7 mouse cellular contexts compared by ENCODE assay signal in the genomic region with DNA sequence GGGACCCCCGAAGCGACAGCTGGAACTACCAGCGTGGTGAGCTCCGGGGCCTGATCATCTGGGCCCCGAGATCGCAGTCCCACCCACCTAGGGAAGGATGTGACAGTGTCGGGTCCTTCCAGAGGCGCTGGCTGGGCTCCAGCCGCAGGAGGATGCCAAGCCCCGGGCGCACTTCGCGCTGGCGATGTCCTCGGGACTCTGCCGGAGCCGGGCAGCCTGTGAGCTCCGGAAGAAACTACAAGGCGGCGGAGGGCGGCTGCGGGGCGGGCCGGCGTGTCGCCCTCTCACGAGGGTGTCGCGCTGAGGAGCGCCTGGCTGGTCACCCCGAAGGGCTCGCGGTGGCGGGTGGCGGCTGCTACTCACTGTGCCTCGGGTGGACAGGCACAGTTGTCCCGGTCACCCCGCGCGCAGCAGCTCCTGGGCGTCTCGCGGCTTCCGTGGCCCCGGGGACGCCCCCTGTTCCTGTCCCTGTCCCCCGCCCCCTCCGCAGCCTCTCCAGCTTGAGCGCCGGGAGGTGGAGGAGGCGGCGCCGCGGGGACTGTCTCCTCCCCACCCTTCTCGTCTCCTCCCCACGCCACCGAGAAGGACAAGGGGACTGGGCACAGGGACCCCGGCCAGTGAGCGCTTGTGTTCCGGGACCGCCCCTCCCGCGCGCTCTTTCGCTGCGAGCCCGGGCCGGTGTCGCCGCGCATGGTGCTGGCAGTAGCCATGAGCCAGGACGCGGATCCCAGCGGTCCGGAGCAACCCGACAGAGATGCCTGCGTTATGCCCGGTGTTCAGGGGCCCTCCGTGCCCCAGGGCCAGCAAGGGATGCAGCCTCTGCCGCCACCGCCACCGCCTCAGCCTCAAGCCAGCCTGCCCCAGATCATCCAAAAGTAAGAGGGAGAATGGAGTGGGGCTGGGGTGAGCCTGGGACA. TPM values are rescaled to one million over a fixed set of nuclear protein-coding genes. Genes with fewer than 3 reads are reported as not detected.
DNase-seq lines count a peak whose midpoint lies in the region; ATAC-seq and TF ChIP-seq lines count a peak whose summit lies in the region.

A gene (plus strand): TSS at position 589 of the 917 bp plus-strand sequence.

- peak; percentile 62 for ATAC-seq in embryonic facial prominence, embryonic 14.5 days (ENCODE audit: low read depth)
- peak; percentile 89 for ATAC-seq in heart, embryonic 12.5 days (ENCODE audit: insufficient number of reproducible peaks, low FRiP score)
- peak; percentile 89 for ATAC-seq in lung, embryonic 15.5 days (ENCODE audit: borderline replicate concordance, extremely low read depth, low FRiP score, low TSS enrichment)

- no peak for TF ChIP-seq EP300 in CH12.LX (IDR thresholded peaks at IDR 0.05; ENCODE audit: low read length)

- no peaks in the 10 kb centered on the region for H3K36me3 ChIP-seq in CH12.LX (replicated peaks in 1 of 2; ENCODE audit: control insufficient read depth in 1 of 2, insufficient read depth in 1 of 2, low read length in 1 of 2)
- H3K36me3 ChIP-seq in embryonic facial prominence, embryonic 14.5 days (ENCODE audit: control insufficient read depth, insufficient read depth, low read length): no peaks in the 10 kb centered on the region
- H3K36me3 ChIP-seq in heart, embryonic 12.5 days: no peaks in the 10 kb centered on the region
- H3K36me3 ChIP-seq in lung, embryonic 15.5 days: no peaks in the 10 kb centered on the region

- H3K4me2 ChIP-seq in CH12.LX (ENCODE audit: insufficient read depth, low read depth, poor library complexity, severe bottlenecking): 0 out of 2 replicates have a peak within 1 kb of the TSS, but pooled peaks have one; percentile 7
- H3K4me2 ChIP-seq in embryonic facial prominence, embryonic 14.5 days (ENCODE audit: low read depth, low read length): peak within 1 kb of the TSS; percentile 100
- H3K4me2 ChIP-seq in heart, embryonic 12.5 days: peak within 1 kb of the TSS; percentile 89
- H3K4me2 ChIP-seq in lung, embryonic 15.5 days: peak within 1 kb of the TSS; percentile 97

- in situ Hi-C loops in CH12.LX (cut with MboI; ENCODE audit: low pct_ligation_motif_present, low pct_unique_long_range_greater_than_20kb, low sequenced_read_pairs): no loop called here

- H3K4me3 ChIP-seq in CH12.LX (replicated peaks in 1 of 3; ENCODE audit: low read depth in 2 of 3, low read length in 2 of 3, poor library complexity in 1 of 3): no peak within 1 kb of the TSS
- H3K4me3 ChIP-seq in embryonic facial prominence, embryonic 14.5 days (ENCODE audit: low read depth, low read length): peak within 1 kb of the TSS; percentile 68
- peak within 1 kb of the TSS; percentile 79 for H3K4me3 ChIP-seq in heart, embryonic 12.5 days
- H3K4me3 ChIP-seq in lung, embryonic 15.5 days: peak within 1 kb of the TSS; percentile 55

- H3K9me3 ChIP-seq in CH12.LX (replicated peaks; ENCODE audit: low read length): no peaks in the 10 kb centered on the region
- no peaks in the 10 kb centered on the region for H3K9me3 ChIP-seq in embryonic facial prominence, embryonic 14.5 days (ENCODE audit: control insufficient read depth, low read length)
- no peaks in the 10 kb centered on the region for H3K9me3 ChIP-seq in heart, embryonic 12.5 days (replicated peaks)
- H3K9me3 ChIP-seq in lung, embryonic 15.5 days: no peaks in the 10 kb centered on the region

- peaks cover 0 to 17% of the 10 kb centered on the region in 2 experiments; a peak in 2 of 4 replicates for H3K4me1 ChIP-seq in CH12.LX (ENCODE audit: control insufficient read depth in 1 of 2, insufficient read depth in 2 of 2)
- H3K4me1 ChIP-seq in embryonic facial prominence, embryonic 14.5 days (ENCODE audit: control insufficient read depth, insufficient read depth, low read length): peaks cover 6% of the 10 kb centered on the region
- peaks cover 29% of the 10 kb centered on the region for H3K4me1 ChIP-seq in heart, embryonic 12.5 days (replicated peaks)
- H3K4me1 ChIP-seq in lung, embryonic 15.5 days: peaks cover 18% of the 10 kb centered on the region

- no peak within 1 kb of the TSS for H3K9ac ChIP-seq in CH12.LX (ENCODE audit: insufficient read depth, low read depth)
- peak within 1 kb of the TSS; percentile 64 for H3K9ac ChIP-seq in embryonic facial prominence, embryonic 14.5 days (ENCODE audit: low read depth, low read length)
- peak within 1 kb of the TSS; percentile 87 for H3K9ac ChIP-seq in heart, embryonic 12.5 days
- H3K9ac ChIP-seq in lung, embryonic 15.5 days: peak within 1 kb of the TSS; percentile 37

- no peaks in the 10 kb centered on the region for H3K79me2 ChIP-seq in CH12.LX (replicated peaks; ENCODE audit: control insufficient read depth, extremely low read depth, insufficient read depth, poor library complexity, severe bottlenecking)

- TF ChIP-seq POLR2A in CH12.LX (IDR thresholded peaks at IDR 0.05; ENCODE audit: low read depth, low read length): no peak

- WGBS in embryonic facial prominence, embryonic 14.5 days: 1% methylated on average over 57 of the region's 82 CpGs
- WGBS in heart, embryonic 12.5 days: under 1% methylated on average over 64 of the region's 82 CpGs
- WGBS in lung, embryonic 15.5 days: under 1% methylated on average over 80 of the region's 82 CpGs

- H3K27ac ChIP-seq in CH12.LX (ENCODE audit: insufficient read depth, low read depth): no peak within 1 kb of the TSS
- H3K27ac ChIP-seq in embryonic facial prominence, embryonic 14.5 days (replicated peaks; ENCODE audit: low read depth, low read length): no peak within 1 kb of the TSS
- peak within 1 kb of the TSS; percentile 89 for H3K27ac ChIP-seq in heart, embryonic 12.5 days (ENCODE audit: poor library complexity, severe bottlenecking)
- H3K27ac ChIP-seq in lung, embryonic 15.5 days: no peak within 1 kb of the TSS

- DNase-seq in CH12.LX (ENCODE audit: extremely low read depth): no peak
- DNase-seq in R1 (ENCODE audit: low read depth, low spot score): peak; percentile 71
- peak; percentile 59 for DNase-seq in embryonic facial prominence, embryonic 14.5 days (ENCODE audit: low spot score)
- DNase-seq in kidney, adult 9 months: peak; percentile 34
- peak; percentile 76 for DNase-seq in retina, postnatal 1 day

- dilution Hi-C loops in CH12.LX (cut with MboI; ENCODE audit: extremely low pct_ligation_motif_present, extremely low pct_unique_long_range_greater_than_20kb, low sequenced_read_pairs): no loop called here

- no peaks in the 10 kb centered on the region for H3K27me3 ChIP-seq in CH12.LX (replicated peaks)
- peaks cover 62% of the 10 kb centered on the region for H3K27me3 ChIP-seq in embryonic facial prominence, embryonic 14.5 days (replicated peaks; ENCODE audit: control insufficient read depth, insufficient read depth, low read length)
- peaks cover 18% of the 10 kb centered on the region for H3K27me3 ChIP-seq in heart, embryonic 12.5 days (replicated peaks)
- peaks cover 90% of the 10 kb centered on the region for H3K27me3 ChIP-seq in lung, embryonic 15.5 days

- no peak for TF ChIP-seq CTCF in CH12.LX (conservative IDR thresholded peaks at IDR 0.05 in 1 of 2, IDR thresholded peaks at IDR 0.05 in 1 of 2; ENCODE audit: low read depth in 2 of 2, low read length in 2 of 2)

- no peak for TF ChIP-seq RAD21 in CH12.LX (IDR thresholded peaks at IDR 0.05; ENCODE audit: low read depth, low read length)

TF ChIP-seq in CH12.LX, 34 proteins besides CTCF, POLR2A, EP300 and RAD21:
- TF ChIP-seq RCOR1 (conservative IDR thresholded peaks at IDR 0.05; ENCODE audit: low read depth, low read length) (no peak), MYC (IDR thresholded peaks at IDR 0.05; ENCODE audit: low read depth, low read length) (no peak), JUN (IDR thresholded peaks at IDR 0.05; ENCODE audit: insufficient read depth, low read depth, low read length) (no peak), HCFC1 (IDR thresholded peaks at IDR 0.05; ENCODE audit: low read depth, low read length) (no peak)
TF ChIP-seq in CH12.LX: peak in this region for 0.

RNA-seq across cellular contexts. Expression of the gene that starts here (rescaled TPM):
- total RNA-seq in CH12.LX (2012; rRNA removed) (0.08 and 0.13 TPM in 2 replicates), CH12.LX (2014; rRNA removed) (0.04 and 0.05 TPM in 2 replicates)
- polyA plus RNA-seq in CH12.LX (2012; ENCODE audit: insufficient read length, low read depth): 0.49 and 0.56 TPM in 2 replicates
- 5.8 and 5.9 TPM in 2 replicates for polyA plus RNA-seq in embryonic facial prominence, embryonic 14.5 days (2014; fragmentation: Nextera tagmentation; extraction: Ambion mirVana)
- 51.8 and 54.0 TPM in 2 replicates for polyA plus RNA-seq in heart, embryonic 12.5 days (2016; fragmentation: Nextera tagmentation; extraction: Ambion mirVana)
- 1.4 and 2.5 TPM in 2 replicates for polyA plus RNA-seq in lung, embryonic 15.5 days (2015; fragmentation: Nextera tagmentation; extraction: Ambion mirVana)

Comparison
In these comparisons a context has a peak if more than half of its experiments do, and no peak if none do; other contexts are left out.
1. H3K4me2 ChIP-seq: peak in every context shown above with its lines; median percentile 100 in embryonic facial prominence, embryonic 14.5 days; 97 in lung, embryonic 15.5 days; 89 in heart, embryonic 12.5 days; 7 in CH12.LX.
2. H3K4me3 ChIP-seq: peak in embryonic facial prominence, embryonic 14.5 days (single experiment), heart, embryonic 12.5 days (single experiment) and lung, embryonic 15.5 days (single experiment); none in CH12.LX (0 of 3).
3. Peak in every context shown above with its lines, with median percentiles within 50 percentile points of each other: ATAC-seq.